Mouse (Mus musculus): ENCODE data around the gene Gtf2e1. TPM values are rescaled to one million over a fixed set of nuclear protein-coding genes. Genes with fewer than 3 reads are reported as not detected.

Gtf2e1 gene
- polyA plus RNA-seq, 1 experiment = 12.1 TPM

GRCm38 (mm10) chr16:37469595-37469994 lies 70.0 kb downstream of the Gtf2e1 start:
- Histone ChIP-seq H3K4me3 (replicated peaks; ENCODE audit: insufficient read depth, low read depth, low read length) (no peak overlapping the region), H3K27me3 (ENCODE audit: control insufficient read depth, insufficient read depth, low read length) (no peaks in the 10 kb centered on the region), H3K27ac (ENCODE audit: insufficient read depth, low read length) (no peak overlapping the region), H3K4me1 (ENCODE audit: control insufficient read depth, insufficient read depth, low read length) (peaks cover 8% of the 10 kb centered on the region)
- 61% methylated on average over 3 of the region's 3 CpGs for whole genome bisulfite sequencing
- TF ChIP-seq POLR2A (IDR thresholded peaks at IDR 0.05; ENCODE audit: borderline replicate concordance, insufficient read depth, low read length) (no peak), CTCF (IDR thresholded peaks at IDR 0.05; ENCODE audit: borderline replicate concordance, insufficient read depth, low read depth, low read length) (no peak)
- no peak for DNase-seq

GRCm38 (mm10) chr16:37463981-37464380 lies 75.6 kb downstream of the Gtf2e1 start:
- Histone ChIP-seq H3K27ac (ENCODE audit: insufficient read depth, low read length) (peak overlapping the region; percentile 8), H3K4me3 (replicated peaks; ENCODE audit: insufficient read depth, low read depth, low read length) (no peak overlapping the region), H3K4me1 (ENCODE audit: control insufficient read depth, insufficient read depth, low read length) (peaks cover 13% of the 10 kb centered on the region; the same call in 1 of the 2 replicates), H3K27me3 (ENCODE audit: control insufficient read depth, insufficient read depth, low read length) (no peaks in the 10 kb centered on the region)
- 27% methylated on average over 6 of the region's 6 CpGs for WGBS
- peak; percentile 90 to 96 for DNase-seq
- TF ChIP-seq POLR2A (IDR thresholded peaks at IDR 0.05; ENCODE audit: borderline replicate concordance, insufficient read depth, low read length) (no peak), CTCF (IDR thresholded peaks at IDR 0.05; ENCODE audit: borderline replicate concordance, insufficient read depth, low read depth, low read length) (no peak)

GRCm38 (mm10) chr16:37462886-37463285 lies 76.7 kb downstream of the Gtf2e1 start:
- TF ChIP-seq POLR2A (IDR thresholded peaks at IDR 0.05; ENCODE audit: borderline replicate concordance, insufficient read depth, low read length) (no peak), CTCF (IDR thresholded peaks at IDR 0.05; ENCODE audit: borderline replicate concordance, insufficient read depth, low read depth, low read length) (no peak)
- DNase-seq = no peak
- WGBS = 80% methylated on average over 4 of the region's 4 CpGs
- Histone ChIP-seq H3K4me1 (ENCODE audit: control insufficient read depth, insufficient read depth, low read length) (peaks cover 19% of the 10 kb centered on the region), H3K27ac (ENCODE audit: insufficient read depth, low read length) (no peak overlapping the region), H3K27me3 (ENCODE audit: control insufficient read depth, insufficient read depth, low read length) (no peaks in the 10 kb centered on the region), H3K4me3 (replicated peaks; ENCODE audit: insufficient read depth, low read depth, low read length) (no peak overlapping the region)

GRCm38 (mm10) chr16:37461601-37462000 lies 78.0 kb downstream of the Gtf2e1 start:
- H3K27ac ChIP-seq (ENCODE audit: insufficient read depth, low read length) = no peak overlapping the region
- H3K27me3 ChIP-seq (ENCODE audit: control insufficient read depth, insufficient read depth, low read length) = no peaks in the 10 kb centered on the region
- WGBS = 98% methylated on average over 4 of the region's 4 CpGs
- H3K4me3 ChIP-seq (replicated peaks; ENCODE audit: insufficient read depth, low read depth, low read length) = no peak overlapping the region
- H3K4me1 ChIP-seq (ENCODE audit: control insufficient read depth, insufficient read depth, low read length) = peaks cover 21% of the 10 kb centered on the region
- TF ChIP-seq CTCF (IDR thresholded peaks at IDR 0.05; ENCODE audit: borderline replicate concordance, insufficient read depth, low read depth, low read length) (no peak), POLR2A (IDR thresholded peaks at IDR 0.05; ENCODE audit: borderline replicate concordance, insufficient read depth, low read length) (no peak)
- DNase-seq = no peak

Other genes starting within 250 kb of the Gtf2e1 start
- gene Stxbp5l, start 154.8 kb downstream of the Gtf2e1 start, polyA plus RNA-seq (2012; rRNA removed) = 20.0 and 25.4 TPM in 2 replicates
- 7.5 and 8.6 TPM in 2 replicates for gene Rabl3, start 96 bp upstream of the Gtf2e1 start, polyA plus RNA-seq (2012; rRNA removed)
- 0.23 and 0.41 TPM in 2 replicates for gene Hgd, start 40.4 kb upstream of the Gtf2e1 start, polyA plus RNA-seq (2012; rRNA removed)
- gene Ndufb4, start 114.7 kb upstream of the Gtf2e1 start, polyA plus RNA-seq (2012; rRNA removed) = 95.8 and 99.2 TPM in 2 replicates
- 26.9 and 35.2 TPM in 2 replicates for gene Fstl1, start 237.1 kb upstream of the Gtf2e1 start, polyA plus RNA-seq (2012; rRNA removed)